8 mouse cellular contexts compared by ENCODE assay signal in the genomic region with DNA sequence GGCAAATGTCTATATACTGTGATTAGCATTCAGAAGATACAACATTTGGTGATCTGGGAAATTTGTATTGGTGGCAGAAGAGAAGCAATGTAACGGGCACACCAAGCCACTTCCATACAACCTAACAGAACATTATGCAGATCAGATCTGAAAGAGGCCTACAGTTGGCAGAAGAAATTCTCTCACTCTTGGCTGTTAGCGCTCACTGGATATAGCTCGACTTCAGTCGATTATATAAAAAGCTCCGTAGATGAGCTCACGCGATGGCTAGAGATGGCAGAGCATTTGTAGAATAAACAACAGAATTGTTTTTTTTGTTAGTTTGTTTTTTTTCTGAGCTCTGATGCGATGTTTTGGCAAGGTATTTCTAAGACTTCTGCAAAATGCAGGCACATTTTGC. TPM values are rescaled to one million over a fixed set of nuclear protein-coding genes. Genes with fewer than 3 reads are reported as not detected.
DNase-seq lines count a peak whose midpoint lies in the region; ATAC-seq and TF ChIP-seq lines count a peak whose summit lies in the region.

No protein-coding gene starts in this region.

- H3K9ac ChIP-seq in heart, embryonic 15.5 days = 0 out of 2 replicates have a peak overlapping the region, but pooled peaks have one; percentile 86
- H3K9ac ChIP-seq in MEL (ENCODE audit: control insufficient read depth, low read depth, low read length, poor library complexity, severe bottlenecking) = peak overlapping the region; percentile 83
- H3K9ac ChIP-seq in hindbrain, embryonic 12.5 days = peak overlapping the region; percentile 87
- peak overlapping the region; percentile 86 for H3K9ac ChIP-seq in midbrain, embryonic 11.5 days (ENCODE audit: low read length)

- no peaks in the 10 kb centered on the region for H3K27me3 ChIP-seq in heart, embryonic 15.5 days
- H3K27me3 ChIP-seq in MEL (ENCODE audit: control insufficient read depth in 1 of 2, insufficient read depth in 2 of 2, low read length in 2 of 2) = no peaks in the 10 kb centered on the region
- H3K27me3 ChIP-seq in hindbrain, embryonic 12.5 days = no peaks in the 10 kb centered on the region
- no peaks in the 10 kb centered on the region for H3K27me3 ChIP-seq in midbrain, embryonic 11.5 days (ENCODE audit: control insufficient read depth, insufficient read depth, low read length)

- no peak for TF ChIP-seq POLR2A in MEL (IDR thresholded peaks at IDR 0.05; ENCODE audit: control insufficient read depth in 1 of 2, insufficient read depth in 1 of 2, low read depth in 1 of 2, low read length in 2 of 2, poor library complexity in 1 of 2)

- no peak for TF ChIP-seq CTCF in MEL (IDR thresholded peaks at IDR 0.05 in 2 of 3, conservative IDR thresholded peaks at IDR 0.05 in 1 of 3; ENCODE audit: control insufficient read depth in 1 of 3, insufficient read depth in 1 of 3, low read depth in 2 of 3, low read length in 3 of 3, poor library complexity in 1 of 3, severe bottlenecking in 1 of 3)

- H3K9me3 ChIP-seq in heart, embryonic 15.5 days (replicated peaks) = no peaks in the 10 kb centered on the region
- H3K9me3 ChIP-seq in MEL (replicated peaks; ENCODE audit: insufficient read depth, low read length) = no peaks in the 10 kb centered on the region
- H3K9me3 ChIP-seq in hindbrain, embryonic 12.5 days (replicated peaks) = no peaks in the 10 kb centered on the region
- H3K9me3 ChIP-seq in midbrain, embryonic 11.5 days (ENCODE audit: control insufficient read depth, low read length) = no peaks in the 10 kb centered on the region

- peaks cover 8% of the 10 kb centered on the region for H3K79me2 ChIP-seq in MEL (ENCODE audit: control insufficient read depth, insufficient read depth, low read length, poor library complexity)

- no peak overlapping the region for H3K27ac ChIP-seq in heart, embryonic 15.5 days
- H3K27ac ChIP-seq in MEL (ENCODE audit: control insufficient read depth, low read depth, low read length) = no peak overlapping the region
- no peak overlapping the region for H3K27ac ChIP-seq in hindbrain, embryonic 12.5 days
- H3K27ac ChIP-seq in midbrain, embryonic 11.5 days (ENCODE audit: low read depth, low read length) = no peak overlapping the region

- H3K36me3 ChIP-seq in heart, embryonic 15.5 days = peaks cover 43% of the 10 kb centered on the region
- peaks cover 4 to 5% of the 10 kb centered on the region in 2 experiments for H3K36me3 ChIP-seq in MEL (ENCODE audit: control insufficient read depth in 1 of 2, insufficient read depth in 2 of 2, low read length in 2 of 2)
- H3K36me3 ChIP-seq in hindbrain, embryonic 12.5 days = peaks cover 59% of the 10 kb centered on the region
- peaks cover 17% of the 10 kb centered on the region for H3K36me3 ChIP-seq in midbrain, embryonic 11.5 days (ENCODE audit: control insufficient read depth, insufficient read depth, low read length)

- no peak for ATAC-seq in heart, embryonic 15.5 days (replicated peaks; ENCODE audit: insufficient number of reproducible peaks, insufficient read depth, low FRiP score, low read depth)
- no peak for ATAC-seq in hindbrain, embryonic 12.5 days (ENCODE audit: low FRiP score)
- no peak for ATAC-seq in midbrain, embryonic 11.5 days (ENCODE audit: low FRiP score)

- no peak for TF ChIP-seq RAD21 in MEL (IDR thresholded peaks at IDR 0.05; ENCODE audit: low read depth, low read length)

- H3K4me3 ChIP-seq in heart, embryonic 15.5 days = peak overlapping the region; percentile 95
- peak overlapping the region; percentile 76 to 82 for H3K4me3 ChIP-seq in MEL (ENCODE audit: control insufficient read depth in 1 of 2, insufficient read depth in 1 of 2, low read depth in 2 of 2, low read length in 2 of 2)
- peak overlapping the region; percentile 75 for H3K4me3 ChIP-seq in hindbrain, embryonic 12.5 days
- peak overlapping the region; percentile 78 for H3K4me3 ChIP-seq in midbrain, embryonic 11.5 days (ENCODE audit: low read depth, low read length)

- no peak for DNase-seq in heart, adult 11 months
- peak; percentile 22 for DNase-seq in MEL (ENCODE audit: low read depth, low spot score)
- no peak for DNase-seq in midbrain, embryonic 11.5 days (ENCODE audit: low spot score, missing footprints)
- no peak for DNase-seq in embryo, embryonic 10 days (ENCODE audit: low spot score)
- no peak for DNase-seq in left cerebral cortex, postnatal 4 days
- DNase-seq in urinary bladder, postnatal 10 days (ENCODE audit: low spot score) = no peak

- H3K4me1 ChIP-seq in heart, embryonic 15.5 days (replicated peaks) = peaks cover 9% of the 10 kb centered on the region; the same call in 1 of the 2 replicates
- 0 out of 4 replicates have a peak, but pooled peaks cover 2 to 4% of the 10 kb centered on the region in 2 experiments for H3K4me1 ChIP-seq in MEL (ENCODE audit: control insufficient read depth in 1 of 2, insufficient read depth in 2 of 2, low read length in 2 of 2)
- peaks cover 8% of the 10 kb centered on the region for H3K4me1 ChIP-seq in hindbrain, embryonic 12.5 days
- H3K4me1 ChIP-seq in midbrain, embryonic 11.5 days (ENCODE audit: control insufficient read depth, insufficient read depth, low read length) = peaks cover 4% of the 10 kb centered on the region; the same call in 1 of the 2 replicates

- WGBS in heart, embryonic 15.5 days = 54% methylated on average over 8 of the region's 8 CpGs
- 75% methylated on average over 8 of the region's 8 CpGs for WGBS in hindbrain, embryonic 12.5 days
- 66% methylated on average over 8 of the region's 8 CpGs for WGBS in midbrain, embryonic 11.5 days

- TF ChIP-seq EP300 in MEL (IDR thresholded peaks at IDR 0.05; ENCODE audit: low read depth in 1 of 2, low read length in 2 of 2) = no peak

- intact Hi-C loops in left cerebral cortex, postnatal 4 days (cut with DNase I) = no loop called here

- peak overlapping the region; percentile 83 for H3K4me2 ChIP-seq in heart, embryonic 15.5 days
- H3K4me2 ChIP-seq in hindbrain, embryonic 12.5 days (replicated peaks) = peak overlapping the region; percentile 70
- H3K4me2 ChIP-seq in midbrain, embryonic 11.5 days = peak overlapping the region; percentile 58

TF ChIP-seq in MEL, 35 proteins besides CTCF, POLR2A, EP300 and RAD21:
- TF ChIP-seq HCFC1 (IDR thresholded peaks at IDR 0.05; ENCODE audit: low read depth, low read length) (0 out of 2 replicates have a peak, but pooled peaks have one; percentile 18), CHD2 (IDR thresholded peaks at IDR 0.05; ENCODE audit: low read length) (no peak), SIN3A (IDR thresholded peaks at IDR 0.05; ENCODE audit: low read length) (no peak)

RNA-seq across cellular contexts. Expression of a gene that starts 0.8 kb away (rescaled TPM):
- polyA plus RNA-seq in heart, embryonic 15.5 days (2015; fragmentation: Nextera tagmentation; extraction: Ambion mirVana) = 4.8 and 6.1 TPM in 2 replicates
- 6.4 and 8.3 TPM in 2 replicates for total RNA-seq in MEL (2012; rRNA removed)
- 1 to 10 TPM in 1 of 2 experiments, not detected in 1; 9.3 TPM for polyA plus RNA-seq in MEL (2012; ENCODE audit: insufficient read depth in 1 of 2, insufficient read length in 2 of 2, low read depth in 1 of 2, low replicate concordance in 2 of 2, missing spikeins in 1 of 2)
- polyA plus RNA-seq in hindbrain, embryonic 12.5 days (2016; fragmentation: Nextera tagmentation; extraction: Ambion mirVana) = 11.1 and 12.2 TPM in 2 replicates
- 9.1 and 11.8 TPM in 2 replicates for polyA plus RNA-seq in midbrain, embryonic 11.5 days (2014; fragmentation: Nextera tagmentation; extraction: Ambion mirVana)
- total RNA-seq in left cerebral cortex, postnatal 4 days (2021) = 1 to 10 TPM; 5.7 to 6.1 TPM

RNA-seq across cellular contexts. Expression of a gene that starts 19.8 kb away (rescaled TPM):
- 114 and 131 TPM in 2 replicates for polyA plus RNA-seq in heart, embryonic 15.5 days (2015; fragmentation: Nextera tagmentation; extraction: Ambion mirVana)
- 295 and 302 TPM in 2 replicates for total RNA-seq in MEL (2012; rRNA removed)
- polyA plus RNA-seq in MEL (2012; ENCODE audit: insufficient read depth in 1 of 2, insufficient read length in 2 of 2, low read depth in 1 of 2, low replicate concordance in 2 of 2, missing spikeins in 1 of 2) = 100 to 1,000 TPM; 355 to 642 TPM
- 183 and 192 TPM in 2 replicates for polyA plus RNA-seq in hindbrain, embryonic 12.5 days (2016; fragmentation: Nextera tagmentation; extraction: Ambion mirVana)
- 258 and 265 TPM in 2 replicates for polyA plus RNA-seq in midbrain, embryonic 11.5 days (2014; fragmentation: Nextera tagmentation; extraction: Ambion mirVana)
- total RNA-seq in left cerebral cortex, postnatal 4 days (2021) = 100 to 1,000 TPM; 112 to 115 TPM

RNA-seq across cellular contexts. Expression of a gene that starts 19.9 kb away (rescaled TPM):
- 15.6 and 18.0 TPM in 2 replicates for polyA plus RNA-seq in heart, embryonic 15.5 days (2015; fragmentation: Nextera tagmentation; extraction: Ambion mirVana)
- total RNA-seq in MEL (2012; rRNA removed) = 10.9 and 12.5 TPM in 2 replicates
- polyA plus RNA-seq in MEL (2012; ENCODE audit: insufficient read depth in 1 of 2, insufficient read length in 2 of 2, low read depth in 1 of 2, low replicate concordance in 2 of 2, missing spikeins in 1 of 2) = 10 to 100 TPM in 1 of 2 experiments, not detected in 1; 15.1 TPM
- polyA plus RNA-seq in hindbrain, embryonic 12.5 days (2016; fragmentation: Nextera tagmentation; extraction: Ambion mirVana) = 41.0 and 44.0 TPM in 2 replicates
- 29.9 and 31.3 TPM in 2 replicates for polyA plus RNA-seq in midbrain, embryonic 11.5 days (2014; fragmentation: Nextera tagmentation; extraction: Ambion mirVana)
- 10 to 100 TPM; 40.2 to 41.6 TPM for total RNA-seq in left cerebral cortex, postnatal 4 days (2021)

RNA-seq across cellular contexts. Expression of a gene that starts 23.6 kb away (rescaled TPM):
- 0.33 and 0.66 TPM in 2 replicates for polyA plus RNA-seq in heart, embryonic 15.5 days (2015; fragmentation: Nextera tagmentation; extraction: Ambion mirVana)
- total RNA-seq in MEL (2012; rRNA removed) = 0.10 and 0.19 TPM in 2 replicates
- polyA plus RNA-seq in MEL (2012; ENCODE audit: insufficient read depth in 1 of 2, insufficient read length in 2 of 2, low read depth in 1 of 2, low replicate concordance in 2 of 2, missing spikeins in 1 of 2) = under 1 TPM in 1 of 2 experiments, not detected in 1; 0.46 TPM
- 0.23 and 1.2 TPM in 2 replicates for polyA plus RNA-seq in hindbrain, embryonic 12.5 days (2016; fragmentation: Nextera tagmentation; extraction: Ambion mirVana)
- 0.26 and 0.37 TPM in 2 replicates for polyA plus RNA-seq in midbrain, embryonic 11.5 days (2014; fragmentation: Nextera tagmentation; extraction: Ambion mirVana)
- total RNA-seq in left cerebral cortex, postnatal 4 days (2021) = under 1 TPM in 1 of 2 experiments, not detected in 1; 0.22 TPM

RNA-seq across cellular contexts. Expression of a gene that starts 50.8 kb away (rescaled TPM):
- 207 and 220 TPM in 2 replicates for polyA plus RNA-seq in heart, embryonic 15.5 days (2015; fragmentation: Nextera tagmentation; extraction: Ambion mirVana)
- 18.4 and 21.6 TPM in 2 replicates for total RNA-seq in MEL (2012; rRNA removed)
- 10 to 100 TPM in 1 of 2 experiments, not detected in 1; 22.5 TPM for polyA plus RNA-seq in MEL (2012; ENCODE audit: insufficient read depth in 1 of 2, insufficient read length in 2 of 2, low read depth in 1 of 2, low replicate concordance in 2 of 2, missing spikeins in 1 of 2)
- polyA plus RNA-seq in hindbrain, embryonic 12.5 days (2016; fragmentation: Nextera tagmentation; extraction: Ambion mirVana) = 327 and 330 TPM in 2 replicates
- 331 and 348 TPM in 2 replicates for polyA plus RNA-seq in midbrain, embryonic 11.5 days (2014; fragmentation: Nextera tagmentation; extraction: Ambion mirVana)
- total RNA-seq in left cerebral cortex, postnatal 4 days (2021) = 100 to 1,000 TPM; 192 to 198 TPM
